Mouse (Mus musculus) bone marrow macrophage, adult 2 months (primary cell): Measurements from ENCODE around the gene Ube2n.

Experiments used
- CTCF ChIP-seq: IDR thresholded peaks from 2 replicates; pipeline ENCODE4 v1.5.1; 2012; ENCODE audit warnings: low read depth, mild to moderate bottlenecking, low read length, moderate library complexity
- POLR2A ChIP-seq: IDR thresholded peaks from 2 replicates; pipeline ENCODE4 v1.6.1; 2012; ENCODE audit warnings: mild to moderate bottlenecking, low read depth, low read length, borderline replicate concordance

DNA sequence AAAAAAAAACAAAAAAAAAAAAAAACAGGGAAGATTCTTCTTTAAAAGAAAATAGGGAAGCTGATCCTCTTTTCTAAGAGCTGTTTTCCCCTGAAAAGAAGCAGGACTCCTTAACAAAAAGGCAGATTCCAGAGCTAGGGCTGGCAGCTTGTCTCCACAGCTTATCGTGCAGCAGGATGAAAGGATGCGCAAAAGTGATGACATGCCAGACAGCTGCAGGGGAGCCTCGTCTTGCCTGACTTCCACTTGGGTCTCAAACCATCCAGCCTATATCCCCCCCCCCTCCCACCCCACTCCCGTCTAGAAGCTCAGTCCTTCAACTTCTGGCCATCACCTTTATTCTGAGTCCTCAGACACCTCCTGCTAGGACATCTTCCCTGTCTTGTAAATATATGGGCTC, 46.1 kb upstream of the Ube2n start:
- TF ChIP-seq CTCF (no peak), POLR2A (no peak)
